Mouse (Mus musculus): ENCODE data around the gene Gm43951.

DNA sequence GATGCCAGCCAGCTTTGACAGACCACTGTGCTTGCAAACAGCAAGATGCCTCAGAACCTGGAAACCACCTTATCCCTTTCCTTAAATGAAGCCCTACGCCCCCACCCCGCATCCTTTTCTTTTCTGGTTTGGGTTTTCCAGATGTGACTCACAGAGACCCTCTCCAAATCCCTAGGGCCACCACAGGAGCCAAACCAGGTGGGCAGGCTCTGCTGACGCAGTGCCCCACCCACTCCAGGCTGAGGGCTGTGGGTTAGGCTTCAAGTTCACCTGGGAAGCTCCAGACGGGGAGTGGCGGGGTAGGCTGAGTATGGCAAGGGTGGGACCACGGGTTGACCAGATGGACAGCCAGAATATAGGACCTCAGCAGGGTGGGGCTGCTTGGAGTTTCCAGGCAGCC lies 20.3 kb upstream of the Gm43951 start:
- TF ChIP-seq CTCF (IDR thresholded peaks at IDR 0.05; ENCODE audit: borderline replicate concordance, control insufficient read depth, extremely low read depth, insufficient read depth, low read length, poor library complexity), result no peak
- TF ChIP-seq POLR2A (IDR thresholded peaks at IDR 0.05; ENCODE audit: control insufficient read depth, extremely low read depth, insufficient read depth, low read length, poor library complexity), result no peak

Measured in thymus, adult 2 months (tissue).